Mouse (Mus musculus) G1E (cell line): Measurements from ENCODE around the gene Plb1.

Source experiments
- CTCF ChIP-seq: IDR thresholded peaks from 2 replicates; pipeline ENCODE4 v1.5.1; 2012; ENCODE audit warnings: low read depth, low read length, inconsistent platforms, mixed read lengths
- POLR2AphosphoS5 ChIP-seq: IDR thresholded peaks from 2 replicates; pipeline ENCODE4 v1.6.1; 2012; ENCODE audit warnings: low read depth, low read length, inconsistent platforms; ENCODE audit not compliant: insufficient replicate concordance
- TAL1 ChIP-seq: conservative IDR thresholded peaks from 2 replicates; pipeline ENCODE4 v1.6.1; 2012; ENCODE audit warnings: low read depth, low read length, inconsistent platforms, mixed read lengths

- TF ChIP-seq CTCF (no peak), POLR2AphosphoS5 (no peak), TAL1 (no peak)
These were observed 28.7 kb downstream of the Plb1 start for GRCm38 (mm10) chr5:32261251-32261650.
